Mouse (Mus musculus) embryonic facial prominence, embryonic 11.5 days (tissue): Measurements from ENCODE around the gene Spata2. TPM values are rescaled to one million over a fixed set of nuclear protein-coding genes. Genes with fewer than 3 reads are reported as not detected.

Source experiments
- ATAC-seq: fragments of 200-750 bp; cut with Nextera tagmentation; replicated peaks from 2 replicates; pipeline ENCODE4 v1.8.0; 2017; ENCODE audit warnings: low read depth; ENCODE audit not compliant: insufficient number of reproducible peaks, low FRiP score, low TSS enrichment
- DNase-seq: peaks from one replicate; pipeline ENCODE4 v3.0.0-alpha.2; 2015; ENCODE audit warnings: low spot score
- H3K27ac ChIP-seq: fragments of 300-500 bp; sonication (generic); replicated peaks from 2 replicates; pipeline ENCODE4 v1.5.1; 2014; ENCODE audit warnings: mild to moderate bottlenecking, low read depth, low read length, control low read depth
- H3K27me3 ChIP-seq: fragments of 300-500 bp; sonication (generic); 2 replicates; pipeline ENCODE4 v1.6.1; 2014; ENCODE audit warnings: mild to moderate bottlenecking, low read length, moderate library complexity, mixed read lengths; ENCODE audit not compliant: control insufficient read depth, insufficient read depth
- H3K36me3 ChIP-seq: fragments of 300-500 bp; sonication (generic); replicated peaks from 2 replicates; pipeline ENCODE4 v1.6.1; 2014; ENCODE audit warnings: low read depth, mild to moderate bottlenecking, low read length, moderate library complexity, mixed read lengths; ENCODE audit not compliant: control insufficient read depth, insufficient read depth
- H3K4me1 ChIP-seq: fragments of 300-500 bp; sonication (generic); 2 replicates; pipeline ENCODE4 v1.6.1; 2014; ENCODE audit warnings: low read length, mixed read lengths; ENCODE audit not compliant: control insufficient read depth, insufficient read depth
- H3K4me2 ChIP-seq: fragments of 300-500 bp; sonication (generic); 2 replicates; pipeline ENCODE4 v1.6.1; 2014; ENCODE audit warnings: low read depth, mild to moderate bottlenecking, control low read depth, low read length, moderate library complexity
- H3K4me3 ChIP-seq: fragments of 300-500 bp; sonication (generic); 2 replicates; pipeline ENCODE4 v1.5.1; 2014; ENCODE audit warnings: low read depth, low read length, control low read depth
- H3K9ac ChIP-seq: fragments of 300-500 bp; sonication (generic); replicated peaks from 2 replicates; pipeline ENCODE4 v1.6.1; 2014; ENCODE audit warnings: mild to moderate bottlenecking, control low read depth, low read length
- H3K9me3 ChIP-seq: fragments of 300-500 bp; sonication (generic); replicated peaks from 2 replicates; pipeline ENCODE4 v1.6.1; 2016; ENCODE audit warnings: mild to moderate bottlenecking, low read length, inconsistent platforms, mixed read lengths; ENCODE audit not compliant: control insufficient read depth
- WGBS: fragments of 180-500 bp; shearing (Covaris S2); extraction: QIAGEN DNeasy Blood & Tissue Kit; methylation state at CpG from one replicate; pipeline ENCODE4 v1.1.7; 2014; 5-methylcytosine and 5-hydroxymethylcytosine counted together
- polyA plus RNA-seq: library from polyadenylated mRNA; unstranded; fragments of >200 nt; fragmentation: Nextera tagmentation; extraction: Ambion mirVana; gene quantifications from 2 replicates; pipeline ENCODE4 v1.2.1, GENCODE M21; 2014

Gene Spata2
- polyA plus RNA-seq, 1 experiment from 2014 or later, result 12.1 TPM

DNA sequence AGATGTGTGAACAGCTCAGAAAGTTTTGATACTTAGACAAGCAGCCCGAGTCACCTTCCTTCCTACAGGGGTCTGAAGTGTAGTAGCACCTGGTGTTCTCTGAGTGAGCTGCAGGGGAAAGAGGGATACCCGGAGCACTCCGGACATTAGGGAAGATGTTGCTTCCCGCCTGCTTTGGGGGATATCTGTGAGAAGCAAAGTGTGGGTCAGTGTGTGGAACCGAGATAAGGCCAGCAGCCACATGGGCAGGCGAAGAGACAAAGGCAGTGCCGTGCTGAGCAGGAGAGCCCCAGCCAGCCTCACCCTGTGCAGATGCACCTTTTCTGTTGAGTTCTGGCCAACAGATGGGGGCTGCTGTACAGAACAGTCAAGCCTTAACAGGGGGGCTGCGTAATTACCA is 45.1 kb downstream of the Spata2 start:
- Histone ChIP-seq H3K4me1 (no peaks in the 10 kb centered on the region), H3K4me2 (no peak overlapping the region), H3K36me3 (peaks cover 5% of the 10 kb centered on the region), H3K9ac (no peak overlapping the region), H3K9me3 (no peaks in the 10 kb centered on the region), H3K27me3 (no peaks in the 10 kb centered on the region), H3K27ac (no peak overlapping the region), H3K4me3 (no peak overlapping the region)
- no peak; the same call in 1 of the 2 replicates for ATAC-seq
- WGBS, result 88% methylated on average over 8 of the region's 8 CpGs
- DNase-seq, result no peak

DNA sequence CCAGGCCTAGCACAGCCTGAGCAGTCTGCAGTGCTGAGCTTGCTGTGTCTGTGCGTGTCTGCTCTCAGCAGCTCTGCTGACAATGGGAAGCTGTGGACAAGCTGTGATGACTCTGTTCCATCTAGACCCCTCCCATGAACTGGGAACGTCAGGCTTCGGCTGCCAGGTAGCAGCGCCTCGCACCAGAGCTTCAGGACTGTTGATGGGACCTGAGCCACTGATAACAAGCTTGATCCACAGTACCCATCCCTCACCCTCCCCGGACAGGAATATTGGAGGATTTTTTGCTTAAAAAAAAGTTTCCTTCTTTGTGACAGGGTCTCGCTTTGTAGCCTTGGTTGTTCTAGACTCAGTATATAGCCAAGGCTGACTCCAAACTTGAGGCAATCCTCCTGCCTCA is 45.5 kb downstream of the Spata2 start:
- Histone ChIP-seq H3K36me3 (peaks cover 5% of the 10 kb centered on the region), H3K9ac (no peak overlapping the region), H3K4me1 (no peaks in the 10 kb centered on the region), H3K27ac (no peak overlapping the region), H3K4me3 (no peak overlapping the region), H3K27me3 (no peaks in the 10 kb centered on the region), H3K9me3 (no peaks in the 10 kb centered on the region), H3K4me2 (no peak overlapping the region)
- WGBS, result 93% methylated on average over 7 of the region's 7 CpGs
- DNase-seq (no peak), ATAC-seq (no peak)

DNA sequence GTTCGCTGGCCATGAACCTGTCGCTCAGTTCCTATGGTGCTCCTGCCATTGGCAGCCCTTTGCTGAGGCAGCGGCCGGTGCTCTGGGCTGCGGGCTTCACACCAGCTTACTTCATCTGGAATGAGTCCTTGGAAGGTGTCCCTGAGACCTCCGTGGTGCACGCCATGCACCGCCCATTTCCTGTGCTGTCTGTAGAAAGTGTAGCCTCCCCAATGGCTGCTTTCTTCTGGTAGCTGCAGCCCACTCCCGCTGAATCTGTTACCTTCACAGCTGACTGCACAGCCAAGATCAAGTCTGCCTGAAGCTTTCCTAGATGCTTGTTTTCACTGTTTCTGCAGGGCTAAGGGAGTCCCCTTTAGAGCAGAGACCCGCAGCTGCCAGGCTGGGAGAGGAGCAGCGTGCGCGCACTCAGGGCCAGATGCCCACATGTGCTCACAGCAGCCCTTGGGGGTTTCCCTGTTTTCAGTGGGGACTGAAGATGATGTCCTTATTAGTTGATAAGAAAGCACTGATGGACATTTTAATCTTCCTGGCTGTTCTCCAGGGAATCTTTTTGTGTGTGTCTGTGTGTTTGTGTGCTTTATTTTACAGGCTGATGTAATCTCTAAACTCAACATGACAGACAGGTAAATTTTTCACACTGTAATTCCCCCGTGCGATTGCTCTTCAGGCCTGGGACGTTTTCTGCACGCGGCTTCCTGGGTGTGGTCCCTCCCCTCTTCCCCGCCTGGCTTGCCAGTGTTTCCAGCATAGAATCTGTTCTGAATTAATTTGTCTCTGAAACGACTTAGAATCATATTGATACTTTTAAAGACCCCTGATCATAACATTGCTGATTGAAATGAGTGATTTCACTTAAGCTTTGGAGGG is 46.5 kb downstream of the Spata2 start:
- ATAC-seq (no peak), DNase-seq (no peak)
- H3K9me3 ChIP-seq, result no peaks in the 10 kb centered on the region
- no peak overlapping the region for H3K4me3 ChIP-seq
- no peak overlapping the region for H3K4me2 ChIP-seq
- H3K36me3 ChIP-seq, result peaks cover 5% of the 10 kb centered on the region
- H3K4me1 ChIP-seq, result no peaks in the 10 kb centered on the region
- H3K27me3 ChIP-seq, result no peaks in the 10 kb centered on the region
- H3K27ac ChIP-seq, result no peak overlapping the region
- WGBS, result 80% methylated on average over 20 of the region's 20 CpGs
- no peak overlapping the region for H3K9ac ChIP-seq

DNA sequence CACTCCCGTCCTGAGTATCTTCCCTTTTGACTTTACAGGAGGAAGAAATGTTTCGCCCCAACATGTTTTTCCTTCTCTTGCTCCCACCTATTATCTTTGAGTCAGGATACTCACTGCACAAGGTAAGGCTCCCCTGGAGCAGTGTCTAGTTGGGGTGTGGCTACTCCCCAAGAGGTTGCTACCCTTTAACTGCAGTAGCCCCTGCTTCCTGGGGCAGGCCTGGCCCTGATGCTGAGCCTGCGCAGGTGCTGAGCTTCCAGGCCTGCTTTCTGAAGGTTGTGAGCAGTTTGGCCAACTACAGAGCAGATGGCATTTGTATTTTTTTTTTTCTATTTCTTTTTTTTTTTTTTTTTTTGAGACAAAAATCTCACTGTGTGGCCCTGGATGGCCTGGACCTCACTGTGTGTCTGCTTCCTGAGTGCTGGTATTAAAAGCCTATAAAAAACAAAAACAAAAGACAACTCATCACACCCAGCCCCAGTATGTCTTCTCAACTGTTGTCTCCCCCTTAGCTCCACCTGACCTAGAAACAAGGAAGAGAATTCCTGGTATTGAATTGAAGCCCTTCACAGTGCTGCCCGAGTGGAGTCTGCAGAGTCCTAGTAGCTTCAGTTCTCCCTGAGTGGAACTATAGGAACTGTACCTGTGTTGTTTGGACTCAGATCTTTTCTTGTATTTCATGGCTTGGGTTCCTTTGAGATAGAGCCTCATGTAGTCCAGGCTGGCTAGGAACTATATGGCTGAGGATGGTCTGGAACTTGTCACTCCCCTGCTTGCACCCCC is 49.1 kb downstream of the Spata2 start:
- no peak for DNase-seq
- no peaks in the 10 kb centered on the region for H3K9me3 ChIP-seq
- no peaks in the 10 kb centered on the region for H3K27me3 ChIP-seq
- H3K4me2 ChIP-seq, result no peak overlapping the region
- peaks cover 5% of the 10 kb centered on the region for H3K36me3 ChIP-seq
- no peak overlapping the region for H3K27ac ChIP-seq
- WGBS, result 94% methylated on average over 4 of the region's 4 CpGs
- H3K4me3 ChIP-seq, result no peak overlapping the region
- no peak overlapping the region for H3K9ac ChIP-seq
- H3K4me1 ChIP-seq, result no peaks in the 10 kb centered on the region
- ATAC-seq, result no peak

DNA sequence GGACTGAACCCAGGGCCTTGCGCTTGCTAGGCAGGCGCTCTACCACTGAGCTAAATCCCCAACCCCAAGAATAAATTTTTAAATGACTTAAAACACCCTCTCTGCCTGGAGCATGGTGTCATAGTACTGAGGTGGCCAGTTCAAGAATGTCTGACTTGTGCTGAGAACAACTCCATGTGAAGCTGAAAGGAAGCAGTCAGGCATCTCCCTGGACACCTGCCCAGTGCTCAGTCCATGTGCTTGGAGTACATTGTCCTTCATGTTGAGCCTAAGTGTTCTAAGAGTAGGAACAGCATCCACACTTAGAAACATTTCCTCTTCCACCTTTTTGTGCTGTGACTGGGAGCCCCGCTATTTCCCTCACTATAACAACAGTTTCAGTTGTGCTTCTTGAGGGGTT is 53.3 kb downstream of the Spata2 start:
- WGBS, result 93% methylated on average over 3 of the region's 3 CpGs
- Histone ChIP-seq H3K9ac (no peak overlapping the region), H3K9me3 (no peaks in the 10 kb centered on the region), H3K4me3 (no peak overlapping the region), H3K27ac (no peak overlapping the region), H3K36me3 (no peaks in the 10 kb centered on the region), H3K4me2 (no peak overlapping the region), H3K27me3 (no peaks in the 10 kb centered on the region), H3K4me1 (no peaks in the 10 kb centered on the region)
- DNase-seq (no peak), ATAC-seq (no peak)

DNA sequence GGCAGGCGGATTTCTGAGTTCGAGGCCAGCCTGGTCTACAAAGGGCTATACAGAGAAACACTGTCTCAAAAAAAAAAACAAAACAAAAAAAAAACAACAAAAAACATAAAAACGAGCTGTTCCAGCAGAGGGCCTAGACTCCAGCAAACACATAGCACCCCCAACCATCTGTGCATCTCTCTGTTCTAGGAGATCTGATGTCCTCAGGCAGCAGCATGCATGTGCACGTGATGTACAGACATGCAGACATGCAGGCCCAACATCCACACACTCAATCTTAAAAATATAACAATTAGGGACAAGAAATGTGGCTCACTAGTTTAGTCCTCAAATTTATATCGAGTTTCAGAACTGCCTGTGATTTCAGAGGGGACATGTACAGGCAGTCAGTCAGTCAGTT is 56.3 kb downstream of the Spata2 start:
- 83% methylated on average over 5 of the region's 5 CpGs for WGBS
- H3K4me1 ChIP-seq, result no peaks in the 10 kb centered on the region
- H3K36me3 ChIP-seq, result no peaks in the 10 kb centered on the region
- H3K4me3 ChIP-seq, result no peak overlapping the region
- ATAC-seq, result no peak
- H3K4me2 ChIP-seq, result no peak overlapping the region
- DNase-seq, result no peak
- no peak overlapping the region for H3K27ac ChIP-seq
- H3K9me3 ChIP-seq, result no peaks in the 10 kb centered on the region
- no peak overlapping the region for H3K9ac ChIP-seq
- no peaks in the 10 kb centered on the region for H3K27me3 ChIP-seq

DNA sequence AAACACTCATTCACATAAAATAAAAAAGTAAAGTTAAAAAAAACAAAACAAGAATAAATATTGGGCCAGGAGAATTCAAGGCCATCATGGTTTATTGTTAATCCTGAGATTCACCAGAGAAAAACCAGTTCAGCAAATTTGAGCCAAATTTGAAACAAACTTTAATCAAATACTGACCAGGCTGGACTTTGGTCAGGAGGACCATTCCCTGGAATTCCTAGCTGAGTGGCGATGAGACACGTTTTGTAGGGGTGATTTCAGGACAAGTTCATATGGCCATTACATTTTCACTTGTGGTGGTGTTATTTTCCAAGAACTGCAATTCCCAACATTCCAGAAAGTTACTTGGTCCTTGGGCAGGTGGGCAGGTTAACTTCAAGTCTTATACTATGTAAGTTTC is 57.1 kb downstream of the Spata2 start:
- DNase-seq, result no peak
- Histone ChIP-seq H3K4me1 (no peaks in the 10 kb centered on the region), H3K36me3 (no peaks in the 10 kb centered on the region), H3K9ac (no peak overlapping the region), H3K4me2 (no peak overlapping the region), H3K27me3 (no peaks in the 10 kb centered on the region), H3K4me3 (no peak overlapping the region), H3K27ac (no peak overlapping the region), H3K9me3 (no peaks in the 10 kb centered on the region)
- no peak for ATAC-seq
- 89% methylated on average over 2 of the region's 2 CpGs for whole genome bisulfite sequencing

DNA sequence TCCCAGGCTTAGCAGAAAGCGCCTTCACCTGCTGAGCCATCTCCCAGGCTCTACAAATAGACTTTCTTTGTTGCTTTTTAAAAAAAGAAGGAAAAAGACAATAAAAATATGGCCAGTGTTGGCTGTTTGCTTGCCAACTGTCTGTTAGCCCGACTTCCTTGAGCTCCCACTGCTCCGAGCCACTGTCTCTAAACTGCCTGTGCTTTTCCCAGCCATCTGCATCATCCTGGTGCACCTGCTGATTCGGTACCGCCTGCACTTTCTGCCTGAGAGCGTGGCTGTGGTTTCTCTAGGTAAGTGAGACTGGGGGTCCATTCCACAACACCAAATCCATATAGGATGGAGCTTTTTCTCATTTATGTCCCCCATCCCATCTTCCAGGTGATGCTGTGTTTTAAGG is 58.1 kb downstream of the Spata2 start:
- no peak overlapping the region for H3K4me2 ChIP-seq
- H3K27ac ChIP-seq, result no peak overlapping the region
- H3K9ac ChIP-seq, result no peak overlapping the region
- ATAC-seq (no peak), DNase-seq (no peak)
- H3K36me3 ChIP-seq, result no peaks in the 10 kb centered on the region
- H3K27me3 ChIP-seq, result no peaks in the 10 kb centered on the region
- H3K9me3 ChIP-seq, result no peaks in the 10 kb centered on the region
- no peak overlapping the region for H3K4me3 ChIP-seq
- no peaks in the 10 kb centered on the region for H3K4me1 ChIP-seq
- WGBS, result 91% methylated on average over 6 of the region's 6 CpGs
